Mouse (Mus musculus): ENCODE measurements around the gene Mcts2. TPM values are rescaled to one million over a fixed set of nuclear protein-coding genes. Genes with fewer than 3 reads are reported as not detected.

Gene Mcts2
- total RNA-seq (2012; rRNA removed) = 1.6 and 2.7 TPM in 2 replicates
- polyA plus RNA-seq (2012; ENCODE audit: insufficient read depth in 1 of 2, insufficient read length in 2 of 2, low read depth in 1 of 2, low replicate concordance in 2 of 2, missing spikeins in 1 of 2) = 1 to 10 TPM in 1 of 2 experiments, not detected in 1; 3.0 TPM

DNA sequence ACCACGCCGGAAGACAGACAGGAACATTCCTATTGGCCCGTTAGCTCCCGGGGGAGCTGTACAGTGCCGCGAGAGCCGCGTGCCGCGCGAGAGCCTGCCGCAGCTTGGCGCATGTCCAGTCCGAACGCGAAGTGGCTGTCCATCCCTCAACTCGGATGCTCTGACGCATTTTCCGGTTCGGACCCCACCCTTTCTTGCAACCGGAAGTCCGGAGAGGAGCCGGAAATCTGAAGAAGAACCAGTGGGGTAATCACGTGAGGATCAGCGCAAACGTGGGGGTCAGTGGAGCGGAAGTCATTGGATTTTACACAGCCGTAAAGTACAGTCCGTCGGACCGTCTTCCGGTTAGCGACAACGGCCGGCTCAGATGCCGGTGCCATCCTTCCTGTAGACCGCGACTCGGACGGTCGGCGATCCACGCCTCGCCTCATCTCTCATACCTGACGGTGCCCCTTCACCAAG, at the start of gene Mcts2:
Gene Mcts2, plus strand, starts transcription at position 230 of the 462 bp plus-strand sequence.
- no peak within 1 kb of the TSS for H3K9ac ChIP-seq (ENCODE audit: control insufficient read depth, low read depth, low read length, poor library complexity, severe bottlenecking)
- no peak for TF ChIP-seq POLR2A (IDR thresholded peaks at IDR 0.05; ENCODE audit: control insufficient read depth in 1 of 2, insufficient read depth in 1 of 2, low read depth in 1 of 2, low read length in 2 of 2, poor library complexity in 1 of 2)
- TF ChIP-seq NRF1 (IDR thresholded peaks at IDR 0.05; ENCODE audit: insufficient read depth, low read depth, low read length, poor library complexity, severe bottlenecking) = no peak
- TF ChIP-seq BHLHE40 (IDR thresholded peaks at IDR 0.05; ENCODE audit: borderline replicate concordance, low read depth, low read length) = no peak
- TF ChIP-seq MXI1 (IDR thresholded peaks at IDR 0.05; ENCODE audit: low read depth, low read length) = no peak
- TF ChIP-seq CTCF (IDR thresholded peaks at IDR 0.05 in 2 of 3, conservative IDR thresholded peaks at IDR 0.05 in 1 of 3; ENCODE audit: control insufficient read depth in 1 of 3, insufficient read depth in 1 of 3, low read depth in 2 of 3, low read length in 3 of 3, poor library complexity in 1 of 3, severe bottlenecking in 1 of 3) = no peak
- peaks cover 0 to 21% of the 10 kb centered on the region in 2 experiments; a peak in 2 of 4 replicates for H3K36me3 ChIP-seq (ENCODE audit: control insufficient read depth in 1 of 2, insufficient read depth in 2 of 2, low read length in 2 of 2)
- no peaks in the 10 kb centered on the region for H3K79me2 ChIP-seq (ENCODE audit: control insufficient read depth, insufficient read depth, low read length, poor library complexity)
- no peaks in the 10 kb centered on the region for H3K9me3 ChIP-seq (replicated peaks; ENCODE audit: insufficient read depth, low read length)
- no peaks in the 10 kb centered on the region for H3K4me1 ChIP-seq (ENCODE audit: control insufficient read depth in 1 of 2, insufficient read depth in 2 of 2, low read length in 2 of 2)
- no peak for DNase-seq (ENCODE audit: low read depth, low spot score)
- no peaks in the 10 kb centered on the region for H3K27me3 ChIP-seq (ENCODE audit: control insufficient read depth in 1 of 2, insufficient read depth in 2 of 2, low read length in 2 of 2)
- H3K4me3 ChIP-seq (ENCODE audit: control insufficient read depth in 1 of 2, insufficient read depth in 1 of 2, low read depth in 2 of 2, low read length in 2 of 2) = no peak within 1 kb of the TSS
- no peak within 1 kb of the TSS for H3K27ac ChIP-seq (ENCODE audit: control insufficient read depth, low read depth, low read length)

DNA sequence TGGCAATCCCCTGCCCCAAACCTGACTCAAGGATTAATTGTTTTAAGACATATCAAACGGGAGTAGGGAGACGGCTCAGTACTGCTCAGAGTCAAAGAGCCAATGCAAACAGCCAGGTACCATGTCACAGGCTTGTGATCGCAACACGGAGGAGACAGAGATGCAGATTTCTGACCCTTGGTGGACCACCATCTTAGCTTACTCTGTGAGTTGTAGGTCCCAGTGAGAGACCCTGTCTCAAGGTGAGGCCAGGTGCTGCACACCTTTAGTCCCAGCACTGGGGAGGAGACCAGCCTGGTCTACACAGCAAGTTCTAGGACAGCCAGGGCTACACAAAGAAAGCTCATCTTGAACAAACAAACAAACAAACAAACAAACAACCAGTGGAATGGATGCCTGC, 49.5 kb upstream of the Mcts2 start:
- DNase-seq (ENCODE audit: low read depth, low spot score) = no peak
- TF ChIP-seq POLR2AphosphoS2 (IDR thresholded peaks at IDR 0.05; ENCODE audit: low read length) (no peak), MAFK (IDR thresholded peaks at IDR 0.05; ENCODE audit: borderline replicate concordance, low read depth, low read length) (no peak), ZKSCAN1 (IDR thresholded peaks at IDR 0.05; ENCODE audit: low read depth, low read length) (no peak), ZMIZ1 (IDR thresholded peaks at IDR 0.05; ENCODE audit: low read depth, low read length) (no peak), ZC3H11A (IDR thresholded peaks at IDR 0.05; ENCODE audit: low read depth, low read length) (no peak), GATA1 (IDR thresholded peaks at IDR 0.05; ENCODE audit: low read depth, low read length) (no peak), POLR2AphosphoS5 (IDR thresholded peaks at IDR 0.05; ENCODE audit: borderline replicate concordance, low read depth, low read length) (no peak), NRF1 (IDR thresholded peaks at IDR 0.05; ENCODE audit: insufficient read depth, low read depth, low read length, poor library complexity, severe bottlenecking) (no peak), USF1 (IDR thresholded peaks at IDR 0.05; ENCODE audit: low read depth, low read length) (no peak), UBTF (IDR thresholded peaks at IDR 0.05; ENCODE audit: borderline replicate concordance, insufficient read depth, low read depth, low read length) (no peak), CHD2 (IDR thresholded peaks at IDR 0.05; ENCODE audit: low read length) (no peak), RCOR1 (IDR thresholded peaks at IDR 0.05; ENCODE audit: low read depth, low read length) (no peak), MYB (IDR thresholded peaks at IDR 0.05; ENCODE audit: low read depth, low read length) (no peak), HCFC1 (IDR thresholded peaks at IDR 0.05; ENCODE audit: low read depth, low read length) (no peak)
- Histone ChIP-seq H3K27me3 (ENCODE audit: control insufficient read depth in 1 of 2, insufficient read depth in 2 of 2, low read length in 2 of 2) (peaks cover 2 to 6% of the 10 kb centered on the region in 2 experiments; a peak in 3 of 4 replicates), H3K9me3 (replicated peaks; ENCODE audit: insufficient read depth, low read length) (no peaks in the 10 kb centered on the region), H3K79me2 (ENCODE audit: control insufficient read depth, insufficient read depth, low read length, poor library complexity) (no peaks in the 10 kb centered on the region), H3K36me3 (ENCODE audit: control insufficient read depth in 1 of 2, insufficient read depth in 2 of 2, low read length in 2 of 2) (no peaks in the 10 kb centered on the region), H3K4me3 (ENCODE audit: control insufficient read depth in 1 of 2, insufficient read depth in 1 of 2, low read depth in 2 of 2, low read length in 2 of 2) (no peak overlapping the region), H3K9ac (ENCODE audit: control insufficient read depth, low read depth, low read length, poor library complexity, severe bottlenecking) (no peak overlapping the region), H3K27ac (ENCODE audit: control insufficient read depth, low read depth, low read length) (no peak overlapping the region), H3K4me1 (ENCODE audit: control insufficient read depth in 1 of 2, insufficient read depth in 2 of 2, low read length in 2 of 2) (no peaks in the 10 kb centered on the region)
